Mouse (Mus musculus) liver, embryonic 12.5 days (tissue): ENCODE measurements around the gene Anxa11. TPM values are rescaled to one million over a fixed set of nuclear protein-coding genes. Genes with fewer than 3 reads are reported as not detected.
A peak's percentile ranks its signal among the peaks of the same experiment; 100 is the strongest.
"Not testable (repeated sequence)": the region's sequence is repeated elsewhere in the genome, so short reads cannot be mapped to it uniquely, and the experiment has no call there.

Source experiments
- ATAC-seq: fragments of 200-750 bp; cut with Nextera tagmentation; 2 replicates; pipeline ENCODE4 v1.8.0; 2017; ENCODE audit warnings: moderate number of reproducible peaks, mild to moderate bottlenecking, moderate library complexity
- H3K27ac ChIP-seq: fragments of 300-500 bp; sonication (generic); 2 replicates; pipeline ENCODE4 v1.5.1; 2016; ENCODE audit warnings: mild to moderate bottlenecking
- H3K27me3 ChIP-seq: fragments of 300-500 bp; sonication (generic); replicated peaks from 2 replicates; pipeline ENCODE4 v1.6.1; 2016; ENCODE audit warnings: mild to moderate bottlenecking, moderate library complexity
- H3K36me3 ChIP-seq: fragments of 300-500 bp; sonication (generic); 2 replicates; pipeline ENCODE4 v1.6.1; 2016; ENCODE audit warnings: mild to moderate bottlenecking, moderate library complexity
- H3K4me1 ChIP-seq: fragments of 300-500 bp; sonication (generic); 2 replicates; pipeline ENCODE4 v1.6.1; 2016
- H3K4me2 ChIP-seq: fragments of 300-500 bp; sonication (generic); 2 replicates; pipeline ENCODE4 v1.6.1; 2016; ENCODE audit warnings: mild to moderate bottlenecking, moderate library complexity
- H3K4me3 ChIP-seq: fragments of 300-500 bp; sonication (generic); 2 replicates; pipeline ENCODE4 v1.5.1; 2016; ENCODE audit warnings: mild to moderate bottlenecking, moderate library complexity
- H3K9ac ChIP-seq: fragments of 300-500 bp; sonication (generic); 2 replicates; pipeline ENCODE4 v1.6.1; 2016; ENCODE audit warnings: mild to moderate bottlenecking, moderate library complexity
- H3K9me3 ChIP-seq: fragments of 300-500 bp; sonication (generic); replicated peaks from 2 replicates; pipeline ENCODE4 v1.6.1; 2016; ENCODE audit warnings: mild to moderate bottlenecking, moderate library complexity
- WGBS: fragments of 180-500 bp; shearing (Covaris S2); methylation state at CpG from one replicate; pipeline ENCODE4 v1.1.7; 2016; ENCODE audit not compliant: insufficient replicate concordance; 5-methylcytosine and 5-hydroxymethylcytosine counted together
- polyA plus RNA-seq: library from polyadenylated mRNA; unstranded; fragments of >200 nt; fragmentation: Nextera tagmentation; extraction: Ambion mirVana; gene quantifications from 2 replicates; pipeline ENCODE4 v1.2.1, GENCODE M21; 2016

The Anxa11 gene
- 10.1 and 10.5 TPM in 2 replicates for polyA plus RNA-seq

GRCm38 (mm10) chr14:25841991-25842687 is at the start of gene Anxa11:
Gene Anxa11, plus strand, starts transcription at chr14:25842156.
- H3K9me3 ChIP-seq = no peaks in the 10 kb centered on the region
- H3K4me2 ChIP-seq = peak within 1 kb of the TSS; percentile 89
- no peak within 1 kb of the TSS for H3K27ac ChIP-seq
- H3K4me1 ChIP-seq = peaks cover 20% of the 10 kb centered on the region
- H3K9ac ChIP-seq = peak within 1 kb of the TSS; percentile 74
- H3K4me3 ChIP-seq = peak within 1 kb of the TSS; percentile 66
- under 1% methylated on average over 54 of the region's 54 CpGs for WGBS
- ATAC-seq = peak; percentile 85
- H3K27me3 ChIP-seq = peaks cover 11% of the 10 kb centered on the region
- H3K36me3 ChIP-seq = no peaks in the 10 kb centered on the region

- no peaks in the 10 kb centered on the region for H3K9me3 ChIP-seq
- no peak overlapping the region for H3K27ac ChIP-seq
- ATAC-seq = no peak
- H3K27me3 ChIP-seq = peaks cover 3% of the 10 kb centered on the region
- peaks cover 6% of the 10 kb centered on the region for H3K4me1 ChIP-seq
- WGBS = 77% methylated on average over 2 of the region's 2 CpGs
- H3K36me3 ChIP-seq = no peaks in the 10 kb centered on the region
- H3K4me3 ChIP-seq = no peak overlapping the region
- H3K9ac ChIP-seq = no peak overlapping the region
- no peak overlapping the region for H3K4me2 ChIP-seq
Measured at GRCm38 (mm10) chr14:25794331-25794730, 47.6 kb upstream of the Anxa11 start.

- Histone ChIP-seq H3K9me3 (no peaks in the 10 kb centered on the region), H3K4me1 (peaks cover 3% of the 10 kb centered on the region; the same call in 1 of the 2 replicates), H3K36me3 (no peaks in the 10 kb centered on the region), H3K27me3 (peaks cover 6% of the 10 kb centered on the region), H3K27ac (no peak overlapping the region), H3K4me3 (no peak overlapping the region), H3K9ac (no peak overlapping the region), H3K4me2 (no peak overlapping the region)
- no peak for ATAC-seq
- WGBS = 64% methylated on average over 6 of the region's 6 CpGs
Measured at GRCm38 (mm10) chr14:25795067-25795466, 46.9 kb upstream of the Anxa11 start.

GRCm38 (mm10) chr14:25795561-25796174 is 46.3 kb upstream of the Anxa11 start:
- H3K4me1 ChIP-seq = peaks cover 3% of the 10 kb centered on the region; the same call in 1 of the 2 replicates
- no peak for ATAC-seq
- no peak overlapping the region for H3K4me3 ChIP-seq
- no peaks in the 10 kb centered on the region for H3K36me3 ChIP-seq
- H3K9me3 ChIP-seq = no peaks in the 10 kb centered on the region
- no peak overlapping the region for H3K9ac ChIP-seq
- no peak overlapping the region for H3K27ac ChIP-seq
- 29% methylated on average over 10 of the region's 10 CpGs for WGBS
- H3K27me3 ChIP-seq = peaks cover 6% of the 10 kb centered on the region
- H3K4me2 ChIP-seq = no peak overlapping the region

- no peak for ATAC-seq
- no peak overlapping the region for H3K4me3 ChIP-seq
- no peaks in the 10 kb centered on the region for H3K9me3 ChIP-seq
- no peak overlapping the region for H3K4me2 ChIP-seq
- peaks cover 3% of the 10 kb centered on the region; the same call in 1 of the 2 replicates for H3K4me1 ChIP-seq
- no peak overlapping the region for H3K9ac ChIP-seq
- 64% methylated on average over 7 of the region's 7 CpGs for WGBS
- H3K27ac ChIP-seq = no peak overlapping the region
- H3K27me3 ChIP-seq = peaks cover 6% of the 10 kb centered on the region
- H3K36me3 ChIP-seq = no peaks in the 10 kb centered on the region
Measured at GRCm38 (mm10) chr14:25796619-25797018, 45.3 kb upstream of the Anxa11 start.

GRCm38 (mm10) chr14:25800166-25800960 is 41.6 kb upstream of the Anxa11 start:
- no peak overlapping the region for H3K4me2 ChIP-seq
- WGBS = 15% methylated on average over 19 of the region's 19 CpGs
- H3K4me3 ChIP-seq = no peak overlapping the region
- no peaks in the 10 kb centered on the region for H3K36me3 ChIP-seq
- H3K27ac ChIP-seq = no peak overlapping the region
- no peaks in the 10 kb centered on the region; the same call in 1 of the 2 replicates for H3K4me1 ChIP-seq
- peaks cover 6% of the 10 kb centered on the region for H3K27me3 ChIP-seq
- ATAC-seq = 0 out of 2 replicates have a peak, but pooled peaks have one; percentile 37
- no peak overlapping the region for H3K9ac ChIP-seq
- no peaks in the 10 kb centered on the region for H3K9me3 ChIP-seq

GRCm38 (mm10) chr14:25802511-25802910 is 39.4 kb upstream of the Anxa11 start:
- Histone ChIP-seq H3K4me2 (no peak overlapping the region), H3K27me3 (peaks cover 6% of the 10 kb centered on the region), H3K4me1 (no peaks in the 10 kb centered on the region; the same call in 1 of the 2 replicates), H3K9ac (no peak overlapping the region), H3K9me3 (no peaks in the 10 kb centered on the region), H3K4me3 (no peak overlapping the region), H3K27ac (no peak overlapping the region), H3K36me3 (no peaks in the 10 kb centered on the region)
- ATAC-seq = no peak

GRCm38 (mm10) chr14:25803246-25803809 is 38.6 kb upstream of the Anxa11 start:
- Histone ChIP-seq H3K36me3 (no peaks in the 10 kb centered on the region), H3K9ac (no peak overlapping the region), H3K4me2 (no peak overlapping the region), H3K4me3 (no peak overlapping the region), H3K27me3 (peaks cover 6% of the 10 kb centered on the region), H3K4me1 (no peaks in the 10 kb centered on the region; the same call in 1 of the 2 replicates), H3K9me3 (no peaks in the 10 kb centered on the region), H3K27ac (no peak overlapping the region)
- ATAC-seq = no peak
- 43% methylated on average over 3 of the region's 3 CpGs for WGBS

- no peaks in the 10 kb centered on the region for H3K27me3 ChIP-seq
- H3K9me3 ChIP-seq = no peaks in the 10 kb centered on the region
- H3K4me2 ChIP-seq = no peak overlapping the region
- no peak overlapping the region for H3K4me3 ChIP-seq
- H3K4me1 ChIP-seq = no peaks in the 10 kb centered on the region
- no peaks in the 10 kb centered on the region for H3K36me3 ChIP-seq
- WGBS = 64% methylated on average over 7 of the region's 7 CpGs
- ATAC-seq = no peak
- H3K9ac ChIP-seq = no peak overlapping the region
- no peak overlapping the region for H3K27ac ChIP-seq
Measured at GRCm38 (mm10) chr14:25805871-25806270, 36.1 kb upstream of the Anxa11 start.

GRCm38 (mm10) chr14:25806561-25806960 is 35.4 kb upstream of the Anxa11 start:
- WGBS = 54% methylated on average over 7 of the region's 7 CpGs
- Histone ChIP-seq H3K4me2 (no peak overlapping the region), H3K9me3 (no peaks in the 10 kb centered on the region), H3K36me3 (no peaks in the 10 kb centered on the region), H3K9ac (no peak overlapping the region), H3K27ac (no peak overlapping the region), H3K27me3 (no peaks in the 10 kb centered on the region), H3K4me3 (no peak overlapping the region), H3K4me1 (no peaks in the 10 kb centered on the region)
- ATAC-seq = no peak

GRCm38 (mm10) chr14:25811026-25811425 is 30.9 kb upstream of the Anxa11 start:
- WGBS = 39% methylated on average over 1 of the region's 1 CpGs
- H3K9ac ChIP-seq, H3K27ac ChIP-seq, H3K9me3 ChIP-seq, H3K4me1 ChIP-seq, H3K36me3 ChIP-seq, H3K27me3 ChIP-seq, H3K4me2 ChIP-seq, H3K4me3 ChIP-seq, ATAC-seq: not testable (repeated sequence)

- Histone ChIP-seq H3K27ac (no peak overlapping the region), H3K36me3 (no peaks in the 10 kb centered on the region), H3K4me3 (no peak overlapping the region), H3K9me3 (no peaks in the 10 kb centered on the region), H3K9ac (no peak overlapping the region), H3K4me2 (no peak overlapping the region), H3K4me1 (no peaks in the 10 kb centered on the region), H3K27me3 (peaks cover 20% of the 10 kb centered on the region; the same call in 1 of the 2 replicates)
- no peak for ATAC-seq
Measured at GRCm38 (mm10) chr14:25814140-25814539, 27.8 kb upstream of the Anxa11 start.
